Mouse (Mus musculus): ENCODE results near the gene Dop1a.

The Dop1a gene

DNA sequence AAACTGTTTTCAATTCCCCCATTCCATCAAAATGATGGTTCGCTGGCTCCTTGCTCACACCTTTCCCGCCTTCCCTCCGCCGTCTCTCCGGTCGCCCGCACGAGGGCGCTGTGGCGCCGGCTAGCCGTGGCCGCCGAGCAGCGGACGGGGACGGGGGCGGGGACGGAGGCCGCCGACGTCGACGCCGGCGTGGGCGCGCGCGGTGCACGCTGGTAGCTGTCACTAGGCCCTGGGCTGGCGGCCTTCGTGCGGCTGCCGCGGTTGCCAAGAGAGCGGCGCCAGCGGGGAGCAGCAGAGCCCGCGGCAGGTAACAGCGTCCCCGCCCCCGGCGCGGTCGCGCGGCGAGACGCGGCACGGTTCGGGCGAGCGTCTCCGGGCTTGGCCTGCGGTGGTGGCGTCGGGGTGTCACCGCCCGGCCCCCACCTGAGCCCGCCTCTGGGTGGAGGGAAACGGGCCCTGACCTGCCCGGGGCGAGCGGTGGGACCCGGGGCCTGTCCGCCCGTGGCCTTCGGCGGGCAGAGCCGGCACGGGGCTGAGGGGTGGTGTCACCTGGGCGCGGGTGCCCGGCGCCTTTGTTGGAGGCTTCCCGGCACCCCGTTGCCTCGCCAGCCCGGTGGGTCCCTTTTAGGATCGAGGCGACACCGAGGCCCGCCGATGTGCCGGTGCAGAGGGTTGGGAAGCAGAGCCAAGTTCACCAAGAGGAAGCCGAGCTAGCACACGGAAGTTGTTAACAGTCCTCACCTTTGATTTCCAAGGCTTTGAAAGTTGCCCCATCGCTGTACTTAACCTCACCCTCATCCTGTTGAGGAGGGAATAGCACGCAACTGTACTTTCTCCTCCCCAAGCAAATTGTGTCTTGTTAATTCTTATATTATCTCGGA, at the start of gene Dop1a:
Dop1a (plus strand) TSS at position 165 of the 881 bp plus-strand sequence.
- DNase-seq: peak; percentile 94

- no peak for DNase-seq
Observed at GRCm38 (mm10) chr9:86417971-86418370, 49.0 kb upstream of the Dop1a start.

DNA sequence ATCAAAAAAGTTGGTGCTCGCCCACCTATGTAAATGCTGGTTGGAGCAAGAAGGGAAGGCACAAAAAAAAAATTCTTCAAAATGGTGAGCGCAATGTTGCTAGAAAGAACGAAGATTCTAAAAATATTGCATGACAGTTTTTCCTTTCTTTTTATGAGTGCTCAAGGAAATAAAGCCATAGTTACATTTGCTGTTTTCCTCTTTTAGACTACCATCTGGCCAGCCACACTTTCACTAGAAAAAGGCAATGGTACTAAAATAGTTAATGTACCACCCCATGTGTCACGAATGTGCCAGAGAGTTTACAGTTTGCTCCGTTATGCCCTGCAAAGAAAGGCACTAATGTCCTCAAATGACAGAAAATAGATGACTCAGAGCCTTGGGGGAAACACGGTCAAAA, 47.6 kb upstream of the Dop1a start:
- DNase-seq: no peak

DNA sequence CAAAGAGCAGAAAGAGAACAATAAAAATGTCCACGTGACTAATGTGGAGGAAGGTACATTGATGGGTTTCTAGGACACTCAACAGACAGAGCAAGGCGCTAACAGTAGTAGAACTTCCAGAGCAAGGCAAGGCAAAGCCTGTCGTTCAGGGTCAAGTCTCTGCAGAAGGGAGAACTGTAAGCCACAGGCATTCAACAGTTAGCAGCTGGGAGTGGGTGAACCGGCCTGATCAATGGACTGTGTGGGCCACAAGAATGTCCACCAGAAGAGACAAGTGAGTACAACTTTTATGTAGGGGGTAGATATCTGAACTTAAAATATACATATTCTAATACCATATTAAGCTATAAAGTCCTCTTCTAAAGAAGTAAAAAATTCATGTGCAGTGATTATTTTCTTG, 43.6 kb upstream of the Dop1a start:
- no peak for DNase-seq

DNA sequence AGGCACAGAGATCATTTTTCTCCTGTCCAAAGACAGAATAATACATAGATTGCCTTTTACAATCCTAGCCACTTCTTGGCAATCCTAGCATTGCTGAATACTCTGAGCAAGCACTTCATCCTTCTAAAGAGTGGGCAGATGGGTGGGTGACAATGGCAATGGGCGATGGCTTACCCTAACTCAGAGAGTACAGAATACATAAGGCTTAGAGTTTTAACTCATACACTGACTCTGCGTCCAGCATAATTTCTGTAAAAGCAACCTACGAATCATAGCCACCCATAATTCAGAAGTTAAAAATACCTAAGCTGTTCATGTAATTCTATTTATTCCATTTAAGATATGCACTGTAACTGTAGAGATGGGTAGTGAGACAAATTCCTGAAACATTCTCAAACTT, 31.4 kb upstream of the Dop1a start:
- no peak for DNase-seq

- DNase-seq: no peak
Observed at GRCm38 (mm10) chr9:86436608-86437007, 30.3 kb upstream of the Dop1a start.

- no peak for DNase-seq
Observed at GRCm38 (mm10) chr9:86438337-86439009, 28.5 kb upstream of the Dop1a start.

GRCm38 (mm10) chr9:86442248-86442647, 24.7 kb upstream of the Dop1a start:
- DNase-seq: no peak

- DNase-seq: no peak
Observed at GRCm38 (mm10) chr9:86446847-86447246, 20.1 kb upstream of the Dop1a start.

- DNase-seq: no peak
Observed at GRCm38 (mm10) chr9:86447431-86447830, 19.5 kb upstream of the Dop1a start.

- peak; percentile 86 for DNase-seq
Observed at GRCm38 (mm10) chr9:86449581-86449980, 17.4 kb upstream of the Dop1a start.

DNA sequence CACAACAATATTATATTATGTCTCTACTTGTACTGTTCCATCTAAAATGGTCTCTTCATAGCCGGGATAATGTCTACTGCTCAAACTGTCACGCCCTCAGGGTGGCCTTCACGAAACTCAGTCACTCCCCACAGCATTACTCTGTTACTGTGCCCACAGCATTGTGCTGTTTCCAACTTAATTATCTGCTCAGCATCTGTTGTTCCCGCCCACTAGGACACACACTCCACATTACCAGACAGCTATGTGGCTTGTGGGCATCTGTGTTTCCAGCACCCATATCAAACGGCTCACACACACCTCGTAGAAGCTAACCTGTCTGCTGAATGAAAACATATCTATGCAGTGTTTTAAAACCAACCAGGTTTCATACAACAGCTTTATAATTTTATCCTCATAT, 15.9 kb upstream of the Dop1a start:
- DNase-seq: no peak

DNA sequence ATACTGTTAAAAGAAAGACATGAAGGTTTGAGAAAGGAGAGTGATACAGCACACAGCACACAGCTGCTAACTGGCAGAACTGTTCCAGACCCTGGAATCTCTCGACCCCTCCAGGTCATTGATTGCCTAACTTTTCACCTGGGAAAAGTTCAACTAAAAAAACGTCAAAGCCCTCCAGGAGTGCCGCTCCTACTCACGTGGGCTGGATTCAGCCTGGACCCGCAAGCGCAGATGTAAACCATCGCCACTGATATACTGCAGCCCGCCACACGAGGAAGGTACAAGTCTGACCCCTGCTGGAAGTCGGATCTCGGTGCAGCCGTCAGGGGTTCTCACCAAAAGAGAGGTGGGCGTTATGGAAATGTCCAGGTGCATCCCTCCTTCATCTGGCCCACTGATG, 15.3 kb upstream of the Dop1a start:
- DNase-seq: peak; percentile 67

- no peak for DNase-seq
Observed at GRCm38 (mm10) chr9:86453626-86454025, 13.3 kb upstream of the Dop1a start.

- DNase-seq: peak; percentile 87
Observed at GRCm38 (mm10) chr9:86464151-86465105, 2.5 kb upstream of the Dop1a start, which contains the start of gene Ube2cbp. Gene Ube2cbp (minus strand): TSS chr9:86464950.

GRCm38 (mm10) chr9:86475956-86476355, 9.0 kb downstream of the Dop1a start:
- no peak for DNase-seq

GRCm38 (mm10) chr9:86476763-86477162, 9.8 kb downstream of the Dop1a start:
- DNase-seq: no peak

GRCm38 (mm10) chr9:86478414-86479093, 11.6 kb downstream of the Dop1a start:
- peak; percentile 18 for DNase-seq

GRCm38 (mm10) chr9:86482236-86482635, 15.3 kb downstream of the Dop1a start:
- no peak for DNase-seq

DNA sequence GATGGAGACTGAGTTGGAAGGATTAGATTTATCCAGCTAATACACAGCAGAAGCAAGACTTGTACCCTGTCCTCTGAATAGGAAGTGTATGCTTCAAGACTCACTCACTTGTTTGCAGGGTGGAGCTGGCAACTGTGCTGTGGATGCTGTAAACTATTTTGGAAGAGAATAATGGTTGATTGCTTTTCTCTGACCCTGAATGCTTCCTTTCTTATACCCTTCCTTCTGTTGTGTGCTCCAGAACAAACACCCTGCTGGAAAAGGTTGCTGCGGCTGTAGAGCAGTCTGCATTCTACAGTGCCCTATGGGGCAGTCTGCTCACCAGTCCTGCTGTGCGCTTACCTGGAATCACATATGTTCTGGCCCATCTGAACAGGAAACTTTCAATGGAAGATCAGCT, 24.8 kb downstream of the Dop1a start:
- no peak for DNase-seq

DNA sequence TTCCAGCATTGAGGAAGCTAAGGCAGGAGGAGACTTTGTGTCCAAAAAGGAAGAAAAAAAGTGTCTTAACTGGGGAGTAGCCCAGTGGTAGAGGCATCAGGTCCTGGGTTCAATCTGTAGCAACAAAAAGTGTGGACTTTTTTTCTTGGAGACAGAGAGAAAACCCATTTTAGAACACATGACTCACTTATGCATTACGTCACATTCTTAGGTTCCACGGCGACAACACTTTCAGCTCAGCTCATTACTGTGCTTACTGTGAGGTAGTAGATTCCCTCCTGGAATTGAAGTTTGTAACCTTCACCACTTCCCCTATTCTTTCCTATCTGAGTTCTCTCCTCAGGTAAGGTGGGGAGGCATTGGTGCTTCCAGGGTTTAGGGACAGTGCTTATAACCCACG, 29.3 kb downstream of the Dop1a start:
- no peak for DNase-seq

- no peak for DNase-seq
Observed at GRCm38 (mm10) chr9:86499083-86499482, 32.1 kb downstream of the Dop1a start.

Measured in lung, postnatal 14 days (tissue).